Mouse (Mus musculus): ENCODE measurements at regions not wholly inside any gene's neighbourhood (a gene's known extent, or its start where the extent isn't known, plus 50 kb on each side); places are given as distances from the start of the nearest gene placed in this dataset.

DNA sequence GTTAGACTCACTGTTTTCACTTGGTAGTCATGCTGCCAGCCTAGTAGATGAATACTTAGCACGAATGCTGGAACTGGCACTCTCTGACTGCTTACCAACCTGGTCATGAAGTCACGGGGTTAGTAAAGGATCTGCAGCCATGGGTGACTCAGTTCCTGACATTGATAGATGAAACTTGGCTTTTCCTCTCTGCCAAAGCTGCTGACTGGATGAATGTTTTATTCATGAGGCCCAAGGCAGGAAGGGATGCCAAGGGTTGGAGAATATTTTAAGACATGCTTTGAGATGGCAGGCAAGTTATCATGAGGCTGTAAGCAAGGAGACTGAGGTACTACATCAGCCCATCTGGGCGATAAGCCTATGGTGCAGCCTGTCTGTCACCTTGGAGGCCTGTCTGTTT, 671.1 kb upstream of the 4930452B06Rik start:
- TF ChIP-seq CTCF (IDR thresholded peaks at IDR 0.05; ENCODE audit: low read depth) (no peak), EP300 (IDR thresholded peaks at IDR 0.05; ENCODE audit: low read depth) (no peak)
